33 mouse cellular contexts compared by ENCODE assay signal in the genomic region with DNA sequence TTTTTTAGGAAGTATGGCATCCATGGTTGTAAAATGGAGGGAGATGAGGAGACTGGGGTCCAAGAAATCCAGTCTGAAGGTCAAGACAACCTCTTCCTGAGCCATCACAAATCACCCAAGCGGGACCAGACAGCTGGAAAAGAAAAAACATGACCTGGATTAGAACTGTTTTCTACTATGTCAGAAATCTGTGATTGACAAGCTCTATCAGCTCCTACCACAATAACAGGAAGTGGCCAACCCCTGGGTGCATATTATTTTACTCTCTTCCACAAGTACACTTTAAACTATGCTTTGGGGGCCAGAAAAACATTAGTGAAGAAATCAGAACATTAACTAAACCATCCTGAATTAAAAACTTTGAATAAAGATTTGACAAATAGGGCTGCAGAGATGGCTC. TPM values are rescaled to one million over a fixed set of nuclear protein-coding genes. Genes with fewer than 3 reads are reported as not detected.
DNase-seq lines count a peak whose midpoint lies in the region; ATAC-seq lines count a peak whose summit lies in the region.
"Had no signal": no experiment of that assay in that cellular context is flagged by ENCODE, and none has a peak within 500 bp of the region (broad histone marks: within the 10 kb centered on the region; RNA-seq: fewer than 3 reads in every experiment).

No protein-coding gene starts in this region.

- no peak for ATAC-seq in megakaryocyte-erythroid progenitor cell, adult 5-6 weeks (replicated peaks; ENCODE audit: low FRiP score, low TSS enrichment, poor library complexity, severe bottlenecking)
- ATAC-seq: forebrain, embryonic 13.5 days; hindbrain, postnatal 0 days; intestine, postnatal 0 days; lung, postnatal 0 days; midbrain, embryonic 13.5 days had no signal

- H3K36me3 ChIP-seq in splenic B cell, adult 2 months (ENCODE audit: control insufficient read depth, insufficient read depth, low read length, poor library complexity, severe bottlenecking): no peaks in the 10 kb centered on the region
- H3K36me3 ChIP-seq: embryonic facial prominence, embryonic 10.5 days; embryonic facial prominence, embryonic 15.5 days; heart, embryonic 10.5 days; heart, embryonic 15.5 days; hindbrain, embryonic 12.5 days; limb, embryonic 13.5 days; liver, embryonic 13.5 days; midbrain, embryonic 13.5 days; neural tube, embryonic 15.5 days; stomach, embryonic 15.5 days had no signal

- no peaks in the 10 kb centered on the region for H3K27me3 ChIP-seq in splenic B cell, adult 2 months (ENCODE audit: control insufficient read depth, insufficient read depth, low read length, poor library complexity, severe bottlenecking)
- H3K27me3 ChIP-seq: CH12.LX had no signal

- peak; percentile 7 for DNase-seq in adrenal gland, postnatal 14 days
- no peak for DNase-seq in adrenal gland, postnatal 4 days (ENCODE audit: low spot score in 2 of 2)
- DNase-seq in spleen, postnatal 36 days (ENCODE audit: low spot score in 2 of 2): peak; percentile 57 to 69
- DNase-seq in spleen, postnatal 4 days (ENCODE audit: low spot score in 2 of 2): no peak
- peak; percentile 71 for DNase-seq in induced T-regulatory cell, adult 2 months (ENCODE audit: low read depth)
- DNase-seq in splenic B cell, adult 2 months (ENCODE audit: low read depth, low spot score): peak; percentile 48
- no peak for DNase-seq in kidney, adult 11 months
- DNase-seq: adrenal gland, postnatal 25 days; cerebellum, adult 18-20 months; cerebellum, postnatal 14 days; gastrocnemius, postnatal 10 days; heart, postnatal 36 days; kidney, postnatal 14 days; liver, embryonic 13.5 days; lung, adult 18-20 months; right cerebral cortex, postnatal 25 days; thymus, postnatal 25 days had no signal

RNA-seq across cellular contexts. Expression of a gene that starts 2.2 kb away (rescaled TPM):
- total RNA-seq in adrenal gland, postnatal 14 days (2021): 1.7 and 3.9 TPM in 2 replicates
- total RNA-seq in adrenal gland, postnatal 4 days (2021): 1 to 10 TPM; 3.0 to 3.8 TPM
- total RNA-seq in megakaryocyte-erythroid progenitor cell, adult 5-6 weeks (2014; fragmentation: Nextera tagmentation): not detected in 2 replicates
- total RNA-seq in megakaryocyte-erythroid progenitor cell, adult 5-6 weeks (2017): not detected in 2 replicates
- total RNA-seq: granulocyte monocyte progenitor cell, adult 5-6 weeks had no signal

RNA-seq across cellular contexts. Expression of a gene that starts 58.6 kb away (rescaled TPM):
- 16.1 and 16.9 TPM in 2 replicates for total RNA-seq in adrenal gland, postnatal 14 days (2021)
- total RNA-seq in adrenal gland, postnatal 4 days (2021): 10 to 100 TPM; 23.3 to 25.4 TPM
- 19.5 and 24.2 TPM in 2 replicates for total RNA-seq in megakaryocyte-erythroid progenitor cell, adult 5-6 weeks (2014; fragmentation: Nextera tagmentation)
- 33.0 and 42.4 TPM in 2 replicates for total RNA-seq in megakaryocyte-erythroid progenitor cell, adult 5-6 weeks (2017)

Comparison
In these comparisons a context has a peak if more than half of its experiments do, and no peak if none do; other contexts are left out.
1. DNase-seq: peak in adrenal gland, postnatal 14 days (single experiment), spleen, postnatal 36 days (2 of 2), induced T-regulatory cell, adult 2 months (single experiment) and splenic B cell, adult 2 months (single experiment); none in adrenal gland, postnatal 4 days (0 of 2), spleen, postnatal 4 days (0 of 2) and kidney, adult 11 months (single experiment).